Mouse (Mus musculus) forebrain, embryonic 11.5 days (tissue): Measurements from ENCODE around the gene Wnt7b. TPM values are rescaled to one million over a fixed set of nuclear protein-coding genes. Genes with fewer than 3 reads are reported as not detected.

Experiments used
- ATAC-seq: fragments of 200-750 bp; cut with Nextera tagmentation; replicated peaks from 2 replicates; pipeline ENCODE4 v1.8.0; 2017; ENCODE audit warnings: moderate TSS enrichment; ENCODE audit not compliant: low FRiP score
- DNase-seq: peaks from one replicate; pipeline ENCODE4 v3.0.0-alpha.2; 2017; ENCODE audit warnings: low spot score
- H3K27ac ChIP-seq: fragments of 300-500 bp; sonication (generic); 2 replicates; pipeline ENCODE4 v1.5.1; 2014; ENCODE audit warnings: low read depth, low read length
- H3K27me3 ChIP-seq: fragments of 300-500 bp; sonication (generic); 2 replicates; pipeline ENCODE4 v1.6.1; 2014; ENCODE audit warnings: mild to moderate bottlenecking, low read length, mixed read lengths; ENCODE audit not compliant: control insufficient read depth, insufficient read depth
- H3K36me3 ChIP-seq: fragments of 300-500 bp; sonication (generic); 2 replicates; pipeline ENCODE4 v1.6.1; 2014; ENCODE audit warnings: mild to moderate bottlenecking, low read length, moderate library complexity, mixed read lengths; ENCODE audit not compliant: control insufficient read depth, insufficient read depth
- H3K4me1 ChIP-seq: fragments of 300-500 bp; sonication (generic); replicated peaks from 2 replicates; pipeline ENCODE4 v1.6.1; 2014; ENCODE audit warnings: low read length, mixed read lengths; ENCODE audit not compliant: control insufficient read depth, insufficient read depth
- H3K4me2 ChIP-seq: fragments of 300-500 bp; sonication (generic); 2 replicates; pipeline ENCODE4 v1.6.1; 2014; ENCODE audit warnings: low read depth, mild to moderate bottlenecking, low read length, moderate library complexity, mixed read lengths; ENCODE audit not compliant: severe bottlenecking
- H3K4me3 ChIP-seq: fragments of 300-500 bp; sonication (generic); 2 replicates; pipeline ENCODE4 v1.5.1; 2014; ENCODE audit warnings: low read depth, low read length
- H3K9ac ChIP-seq: fragments of 300-500 bp; sonication (generic); 2 replicates; pipeline ENCODE4 v1.6.1; 2014; ENCODE audit warnings: low read length
- H3K9me3 ChIP-seq: fragments of 300-500 bp; sonication (generic); 2 replicates; pipeline ENCODE4 v1.6.1; 2016; ENCODE audit warnings: low read length, mixed read lengths; ENCODE audit not compliant: control insufficient read depth
- WGBS: fragments of 180-500 bp; shearing (Covaris S2); extraction: QIAGEN DNeasy Blood & Tissue Kit; methylation state at CpG from one replicate; pipeline ENCODE4 v1.1.7; 2014; 5-methylcytosine and 5-hydroxymethylcytosine counted together
- polyA plus RNA-seq: library from polyadenylated mRNA; unstranded; fragments of >200 nt; fragmentation: Nextera tagmentation; extraction: Ambion mirVana; gene quantifications from 2 replicates; pipeline ENCODE4 v1.2.1, GENCODE M21; 2014

Gene Wnt7b
- polyA plus RNA-seq, 1 experiment from 2014 or later, result 153 TPM

- Histone ChIP-seq H3K4me2 (no peak overlapping the region), H3K4me3 (no peak overlapping the region), H3K27me3 (no peaks in the 10 kb centered on the region), H3K4me1 (no peaks in the 10 kb centered on the region), H3K27ac (no peak overlapping the region), H3K9ac (no peak overlapping the region), H3K9me3 (no peaks in the 10 kb centered on the region), H3K36me3 (no peaks in the 10 kb centered on the region; the same call in 1 of the 2 replicates)
- ATAC-seq (no peak), DNase-seq (no peak)
- 83% methylated on average over 3 of the region's 3 CpGs for WGBS
Observed at GRCm38 (mm10) chr15:85532063-85532462, 50.2 kb downstream of the Wnt7b start.

GRCm38 (mm10) chr15:85529911-85530310 is 52.4 kb downstream of the Wnt7b start:
- WGBS, result 64% methylated on average over 3 of the region's 3 CpGs
- Histone ChIP-seq H3K9ac (no peak overlapping the region), H3K4me1 (peaks cover 7% of the 10 kb centered on the region; the same call in 1 of the 2 replicates), H3K27ac (no peak overlapping the region), H3K27me3 (no peaks in the 10 kb centered on the region), H3K4me3 (no peak overlapping the region), H3K9me3 (no peaks in the 10 kb centered on the region), H3K36me3 (no peaks in the 10 kb centered on the region), H3K4me2 (no peak overlapping the region)
- ATAC-seq (no peak), DNase-seq (no peak)

- Histone ChIP-seq H3K4me1 (peaks cover 21% of the 10 kb centered on the region), H3K9ac (no peak overlapping the region), H3K36me3 (no peaks in the 10 kb centered on the region), H3K27me3 (no peaks in the 10 kb centered on the region), H3K4me3 (no peak overlapping the region), H3K4me2 (0 out of 2 replicates have a peak overlapping the region, but pooled peaks have one; percentile 8), H3K9me3 (no peaks in the 10 kb centered on the region), H3K27ac (peak overlapping the region; percentile 37; the same call in 1 of the 2 replicates)
- ATAC-seq (peak; percentile 67), DNase-seq (peak; percentile 69)
- WGBS, result 3% methylated on average over 12 of the region's 12 CpGs
Observed at GRCm38 (mm10) chr15:85524404-85524950, 57.8 kb downstream of the Wnt7b start.

GRCm38 (mm10) chr15:85523173-85523991 is 58.9 kb downstream of the Wnt7b start:
- Histone ChIP-seq H3K36me3 (no peaks in the 10 kb centered on the region), H3K4me3 (no peak overlapping the region), H3K4me1 (peaks cover 24% of the 10 kb centered on the region), H3K9ac (no peak overlapping the region; the same call in 1 of the 2 replicates), H3K27ac (peak overlapping the region; percentile 25; the same call in 1 of the 2 replicates), H3K27me3 (no peaks in the 10 kb centered on the region), H3K4me2 (peak overlapping the region; percentile 9; the same call in 1 of the 2 replicates), H3K9me3 (no peaks in the 10 kb centered on the region)
- peak; percentile 71 for DNase-seq
- 5% methylated on average over 14 of the region's 14 CpGs for WGBS
- peak; percentile 45; the same call in 1 of the 2 replicates for ATAC-seq

- Histone ChIP-seq H3K4me1 (peaks cover 12% of the 10 kb centered on the region), H3K27me3 (no peaks in the 10 kb centered on the region), H3K36me3 (no peaks in the 10 kb centered on the region)
Observed at GRCm38 (mm10) chr15:85519438-85519837, 62.8 kb downstream of the Wnt7b start.

GRCm38 (mm10) chr15:85507370-85508014 is 74.8 kb downstream of the Wnt7b start:
- no peak overlapping the region for H3K4me2 ChIP-seq
- H3K4me3 ChIP-seq, result no peak overlapping the region
- WGBS, result 23% methylated on average over 32 of the region's 32 CpGs
- no peaks in the 10 kb centered on the region for H3K36me3 ChIP-seq
- H3K9ac ChIP-seq, result peak overlapping the region; percentile 52
- H3K4me1 ChIP-seq, result peaks cover 14% of the 10 kb centered on the region; the same call in 1 of the 2 replicates
- DNase-seq (peak; percentile 85), ATAC-seq (peak; percentile 77)
- no peaks in the 10 kb centered on the region for H3K9me3 ChIP-seq
- H3K27me3 ChIP-seq, result no peaks in the 10 kb centered on the region
- H3K27ac ChIP-seq, result peak overlapping the region; percentile 89

More at GRCm38 (mm10) chr15:85519438-85519837, 62.8 kb downstream of the Wnt7b start:
- no peaks in the 10 kb centered on the region for H3K9me3 ChIP-seq
- no peak overlapping the region for H3K27ac ChIP-seq
- no peak overlapping the region for H3K4me2 ChIP-seq
- ATAC-seq (no peak), DNase-seq (no peak)
- WGBS, result 66% methylated on average over 4 of the region's 4 CpGs
- no peak overlapping the region for H3K9ac ChIP-seq
- H3K4me3 ChIP-seq, result no peak overlapping the region

GRCm38 (mm10) chr15:85506680-85507079 is 75.6 kb downstream of the Wnt7b start:
- H3K4me3 ChIP-seq, result no peak overlapping the region
- H3K36me3 ChIP-seq, result no peaks in the 10 kb centered on the region
- ATAC-seq (no peak), DNase-seq (no peak)
- WGBS, result 72% methylated on average over 1 of the region's 1 CpGs
- H3K4me1 ChIP-seq, result peaks cover 14% of the 10 kb centered on the region; the same call in 1 of the 2 replicates
- H3K4me2 ChIP-seq, result no peak overlapping the region
- no peaks in the 10 kb centered on the region for H3K9me3 ChIP-seq
- peak overlapping the region; percentile 89 for H3K27ac ChIP-seq
- H3K27me3 ChIP-seq, result no peaks in the 10 kb centered on the region
- peak overlapping the region; percentile 21; the same call in 1 of the 2 replicates for H3K9ac ChIP-seq

- no peaks in the 10 kb centered on the region for H3K9me3 ChIP-seq
- no peak overlapping the region for H3K27ac ChIP-seq
- no peaks in the 10 kb centered on the region for H3K27me3 ChIP-seq
- H3K4me2 ChIP-seq, result no peak overlapping the region
- 77% methylated on average over 14 of the region's 14 CpGs for WGBS
- H3K4me3 ChIP-seq, result no peak overlapping the region
- peaks cover 14% of the 10 kb centered on the region; the same call in 1 of the 2 replicates for H3K4me1 ChIP-seq
- ATAC-seq (no peak), DNase-seq (no peak)
- no peaks in the 10 kb centered on the region for H3K36me3 ChIP-seq
- no peak overlapping the region; the same call in 1 of the 2 replicates for H3K9ac ChIP-seq
Observed at GRCm38 (mm10) chr15:85505118-85505925, 77.0 kb downstream of the Wnt7b start.
